Mouse (Mus musculus) adrenal gland, postnatal 10 days (tissue): ENCODE measurements around the gene Vps13d. TPM values are rescaled to one million over a fixed set of nuclear protein-coding genes. Genes with fewer than 3 reads are reported as not detected.

Experiments
- DNase-seq: peaks from one replicate; pipeline ENCODE4 v3.0.0; 2021; ENCODE audit warnings: mixed read lengths
- total RNA-seq, 2 experiments: library from RNA; stranded (reverse); gene quantifications; 2 replicates each; pipeline ENCODE4 v1.2.3; 2021

Vps13d gene
- total RNA-seq, 2 experiments from 2014 or later, result 49.4 to 66.0 TPM

DNA sequence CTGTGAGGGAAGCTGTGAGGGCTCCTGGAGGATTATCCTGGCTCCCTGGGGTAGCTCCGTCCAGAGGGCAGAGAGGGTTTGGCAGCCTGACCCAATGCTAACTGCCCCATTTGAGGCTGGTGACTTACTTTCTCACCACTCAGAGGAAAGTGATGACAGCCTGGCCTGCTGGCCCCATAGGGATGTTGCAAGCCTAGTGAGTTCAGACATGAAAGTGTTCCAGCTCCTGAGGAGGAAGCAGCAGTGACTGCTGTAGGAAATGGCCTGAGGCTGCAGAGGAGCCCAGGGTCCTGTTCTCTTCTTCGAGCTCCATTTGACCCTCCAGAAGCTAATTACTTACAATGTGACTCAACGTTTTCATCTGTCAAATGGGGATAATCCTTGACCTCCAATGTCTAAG, 157.8 kb downstream of the Vps13d start:
- peak; percentile 49 for DNase-seq

DNA sequence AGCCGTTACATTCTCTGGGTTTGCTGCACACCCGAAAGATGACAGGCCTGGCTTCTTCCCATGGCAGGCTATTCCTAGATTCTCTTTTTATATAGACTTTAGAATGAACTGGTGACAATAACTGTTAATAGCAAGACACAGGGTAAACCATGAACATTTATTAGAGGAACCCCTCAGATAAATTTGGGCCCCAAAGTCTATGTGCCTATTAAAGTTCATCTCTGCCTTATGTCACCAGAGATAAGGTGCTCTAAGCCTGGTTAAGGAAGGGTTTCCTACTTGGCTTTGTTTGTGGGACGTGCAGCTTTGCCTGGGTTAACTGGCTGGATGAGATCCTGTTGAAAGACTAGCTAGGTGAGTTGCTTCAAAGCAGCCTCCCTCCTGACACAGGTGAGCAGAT, 159.4 kb downstream of the Vps13d start:
- no peak for DNase-seq

DNA sequence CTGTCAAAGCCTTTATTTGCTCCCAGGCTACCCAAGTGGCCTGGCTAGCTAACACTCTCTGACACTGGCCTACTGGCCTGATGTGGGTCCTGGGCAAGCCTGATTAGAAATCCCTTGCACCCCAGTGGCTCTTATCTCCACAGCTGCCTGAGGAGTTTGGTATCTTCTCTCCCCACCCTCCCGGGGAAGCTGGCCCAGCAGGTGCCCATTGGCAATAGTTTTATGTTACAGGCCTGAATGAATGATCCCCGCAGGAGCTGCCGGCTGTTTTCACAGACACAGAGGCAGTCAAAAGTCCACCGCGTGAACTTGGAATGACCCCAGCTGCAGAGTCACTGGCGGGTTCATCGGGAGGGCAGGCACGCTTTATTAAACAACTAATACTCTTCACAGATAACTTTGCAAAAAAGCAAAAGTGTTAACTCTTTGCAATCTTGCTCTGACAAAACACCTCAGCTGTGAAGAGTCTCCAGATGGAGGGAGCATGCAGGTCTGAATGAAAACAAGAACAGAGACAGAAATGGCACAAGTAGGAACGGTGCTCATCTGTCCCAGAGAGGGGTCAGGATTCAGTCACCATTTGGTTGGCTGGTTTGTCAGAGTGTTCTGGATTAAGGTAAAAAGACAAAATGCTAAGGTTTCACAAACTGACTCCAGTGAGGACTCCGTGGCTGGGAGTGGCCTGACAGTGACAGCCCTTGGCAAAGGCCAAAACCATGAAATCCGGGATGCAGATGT, 160.1 kb downstream of the Vps13d start:
- DNase-seq, result peak; percentile 52

DNA sequence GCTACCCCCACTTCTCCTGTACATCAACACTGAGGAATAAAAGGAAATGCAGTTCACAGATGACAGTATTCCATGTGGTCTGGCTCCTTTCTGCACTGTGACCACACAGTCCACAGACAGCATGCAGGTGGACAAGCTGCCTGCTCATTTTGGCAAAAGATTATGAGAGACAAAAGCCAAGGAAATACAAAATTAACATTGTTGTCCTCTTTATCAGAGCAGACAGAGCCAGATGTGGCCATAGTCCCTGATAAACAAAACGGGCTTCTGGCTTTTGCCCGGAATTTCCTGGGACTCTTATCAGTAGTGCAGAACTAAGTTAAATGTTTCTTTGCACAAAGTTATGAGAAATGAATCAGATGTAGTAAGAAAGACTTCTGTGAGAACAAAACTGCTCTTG, 161.4 kb downstream of the Vps13d start:
- no peak for DNase-seq

DNA sequence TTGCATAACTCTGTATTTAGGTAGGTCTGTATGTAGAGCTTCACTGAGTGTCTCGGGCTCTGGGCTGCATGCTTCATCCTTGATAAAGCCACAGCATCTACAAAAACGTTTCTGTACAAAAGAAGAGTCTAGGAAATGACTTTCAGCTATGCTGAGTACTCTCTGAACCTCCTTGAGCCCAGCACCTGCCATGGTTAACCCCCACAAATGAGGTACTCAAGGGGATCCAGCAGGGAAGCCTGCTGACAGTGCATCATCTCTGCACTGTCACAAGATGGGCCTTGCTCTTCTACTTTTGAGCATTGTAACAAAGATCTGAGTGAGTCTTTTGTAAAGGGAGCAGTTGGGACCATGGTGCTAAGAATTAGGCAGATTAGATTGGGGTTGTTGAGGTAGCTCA, 162.2 kb downstream of the Vps13d start:
- DNase-seq, result no peak

DNA sequence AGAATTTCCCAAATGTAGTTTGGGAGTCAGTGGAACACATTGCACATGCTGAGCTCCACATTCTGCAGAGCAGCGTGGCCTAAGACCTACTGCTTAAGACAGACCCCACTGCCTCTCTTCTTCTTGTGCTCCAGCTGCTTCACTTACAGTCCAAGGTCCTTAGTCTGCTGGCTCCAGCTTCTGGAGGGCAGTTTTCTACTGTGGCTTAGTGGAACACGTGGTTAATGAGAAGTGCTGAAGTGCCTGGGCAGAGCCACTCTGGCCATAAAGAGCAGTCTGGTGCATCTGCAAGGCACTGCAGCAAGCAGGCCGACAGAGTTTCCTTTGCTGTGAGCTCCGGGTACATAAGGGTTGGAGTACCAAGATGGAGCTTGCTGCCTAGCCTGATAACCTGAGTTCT, 163.3 kb downstream of the Vps13d start:
- DNase-seq, result no peak

DNA sequence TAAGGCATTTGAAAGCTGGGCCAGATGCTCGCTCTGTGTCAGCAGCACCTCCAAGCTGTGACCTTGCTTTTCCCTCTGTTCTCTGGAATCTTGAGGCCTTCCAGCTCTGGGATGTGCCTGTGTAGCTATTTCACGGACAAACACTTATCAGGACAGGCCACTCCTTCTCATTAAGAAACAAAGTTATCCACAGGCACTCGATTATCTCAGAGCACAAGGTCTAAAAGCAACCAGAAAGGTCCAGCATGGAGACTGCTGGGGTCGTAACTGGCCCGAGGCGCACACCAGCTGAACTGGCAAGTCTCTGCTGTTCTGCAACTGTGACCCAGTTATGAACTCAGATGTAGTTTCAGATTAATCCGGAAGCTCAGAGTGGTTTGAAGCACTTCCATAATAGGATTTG, 168.4 kb downstream of the Vps13d start:
- DNase-seq, result no peak

DNA sequence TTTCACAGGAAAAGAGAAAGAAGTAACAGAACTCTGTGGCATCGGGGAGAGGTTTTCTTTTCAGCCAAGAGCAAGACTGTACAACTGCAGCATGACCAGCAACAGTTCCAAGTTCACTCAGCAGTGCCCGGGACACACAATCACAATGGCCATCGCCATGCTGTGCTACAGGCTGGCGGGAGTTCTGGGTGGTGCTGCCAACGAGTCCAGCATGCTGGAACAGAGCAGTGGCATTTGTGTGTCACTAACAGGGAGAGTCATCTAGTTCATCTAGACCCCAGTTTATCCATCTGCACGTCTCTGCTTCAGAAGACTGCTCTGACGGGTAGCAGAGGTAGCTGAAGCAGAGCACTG, 169.4 kb downstream of the Vps13d start:
- DNase-seq, result peak; percentile 56

DNA sequence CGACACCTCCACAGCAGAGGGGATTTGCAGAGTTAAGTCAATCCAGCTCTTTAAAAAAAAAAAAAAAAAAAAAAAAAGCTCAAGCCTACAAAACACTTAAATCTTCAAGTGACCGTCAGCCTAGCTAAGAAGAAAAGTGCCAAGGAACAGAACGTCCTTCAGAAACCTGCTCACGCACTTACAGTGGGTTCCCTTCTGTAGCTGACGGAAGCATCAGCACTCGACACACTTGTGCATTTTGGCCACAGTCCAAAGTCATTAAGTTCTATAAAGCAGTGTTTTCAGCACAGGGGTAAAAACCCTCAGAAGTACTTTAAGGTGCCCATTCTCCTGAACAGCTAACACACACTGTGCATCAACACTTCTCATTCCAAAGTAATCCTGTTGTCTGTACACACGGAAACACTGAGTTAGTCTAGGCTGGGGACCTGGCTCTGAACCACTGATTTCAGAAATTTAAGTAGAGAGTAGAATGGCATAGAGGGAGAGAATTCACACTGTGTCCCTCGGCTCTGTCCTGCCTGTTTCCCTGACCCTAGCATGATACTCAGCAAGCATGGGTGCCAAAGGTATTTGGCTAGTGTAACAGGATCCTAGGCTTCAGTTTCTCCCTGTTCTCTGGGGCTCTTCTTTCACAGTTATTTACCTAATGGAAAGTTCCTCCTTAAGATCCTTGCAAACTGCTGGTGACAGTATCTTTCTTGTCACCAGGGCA, 170.0 kb downstream of the Vps13d start:
- no peak for DNase-seq

DNA sequence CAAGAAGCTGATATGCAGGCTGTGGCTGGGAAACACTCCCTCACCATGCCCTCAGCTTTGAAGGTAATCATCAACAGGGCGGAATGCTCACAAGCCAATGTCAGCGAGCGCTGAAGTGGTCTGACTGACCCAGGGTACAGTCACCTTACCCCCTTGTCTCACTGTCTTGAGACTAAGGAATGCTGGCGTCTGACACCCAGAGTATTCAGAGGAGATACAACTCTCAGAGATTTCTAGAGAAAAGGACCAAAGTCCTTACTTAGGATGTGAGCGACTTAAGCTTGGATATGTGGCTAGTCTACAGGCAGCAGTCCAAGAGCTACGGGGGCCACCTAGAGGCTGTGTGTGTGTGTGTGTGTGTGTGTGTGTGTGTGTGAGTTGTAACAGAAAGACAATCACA, 170.9 kb downstream of the Vps13d start:
- DNase-seq, result no peak

DNA sequence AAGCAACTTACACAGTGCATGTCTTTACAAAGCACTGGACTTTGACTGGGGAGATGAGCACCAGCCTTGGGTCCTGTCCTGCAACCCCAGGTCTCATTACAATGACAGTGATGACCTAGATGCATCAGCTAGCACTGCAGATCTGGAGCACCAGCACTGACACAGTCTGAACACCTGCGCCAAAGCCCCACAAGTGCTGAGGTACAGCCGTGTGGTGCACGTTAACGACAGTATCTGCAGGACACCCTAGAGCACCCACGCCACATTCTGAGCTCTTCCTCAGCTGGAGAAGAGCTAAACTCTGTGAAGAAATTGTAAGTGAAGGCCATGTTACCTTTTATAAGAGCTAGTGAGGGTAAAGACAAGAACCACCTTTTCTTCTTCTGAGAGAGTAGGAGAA, 172.0 kb downstream of the Vps13d start:
- no peak for DNase-seq

DNA sequence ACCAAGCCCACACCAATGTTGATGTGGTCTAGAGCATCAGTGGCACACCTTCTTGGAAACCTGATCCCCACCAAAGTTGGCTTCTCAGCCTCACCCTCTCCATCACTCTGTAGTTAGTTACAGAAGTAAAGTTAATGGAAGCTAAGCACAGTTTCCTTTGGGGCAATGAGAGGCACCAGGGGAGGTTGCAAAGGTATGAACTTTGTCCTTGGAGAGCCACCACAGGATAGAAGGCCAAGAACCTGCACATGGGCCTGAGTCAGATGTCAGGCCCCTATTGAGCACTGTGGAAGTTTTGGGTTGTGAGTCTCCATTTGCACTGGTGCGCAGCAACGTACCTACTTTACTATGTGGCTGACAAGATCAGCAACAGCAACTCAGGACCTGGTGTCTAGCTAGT, 172.6 kb downstream of the Vps13d start:
- DNase-seq, result no peak

DNA sequence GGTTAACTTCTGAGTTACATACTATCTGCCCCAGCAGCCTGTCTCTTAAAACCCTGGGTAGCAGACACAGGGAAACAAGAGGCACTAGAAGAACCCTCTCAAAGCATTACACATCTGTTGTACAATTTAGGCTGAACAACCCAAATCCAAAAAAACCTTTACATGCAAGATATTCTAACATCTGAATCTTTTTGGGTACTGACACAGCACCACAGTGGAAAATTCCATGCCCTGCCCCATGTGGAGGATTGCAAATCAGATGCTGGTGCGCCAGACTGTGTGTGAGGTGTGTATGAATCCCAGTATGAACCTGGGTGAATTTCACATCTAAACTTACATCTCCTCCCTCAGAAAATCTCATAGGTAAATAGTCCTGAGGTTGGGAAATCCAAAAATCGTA, 174.4 kb downstream of the Vps13d start:
- no peak for DNase-seq

DNA sequence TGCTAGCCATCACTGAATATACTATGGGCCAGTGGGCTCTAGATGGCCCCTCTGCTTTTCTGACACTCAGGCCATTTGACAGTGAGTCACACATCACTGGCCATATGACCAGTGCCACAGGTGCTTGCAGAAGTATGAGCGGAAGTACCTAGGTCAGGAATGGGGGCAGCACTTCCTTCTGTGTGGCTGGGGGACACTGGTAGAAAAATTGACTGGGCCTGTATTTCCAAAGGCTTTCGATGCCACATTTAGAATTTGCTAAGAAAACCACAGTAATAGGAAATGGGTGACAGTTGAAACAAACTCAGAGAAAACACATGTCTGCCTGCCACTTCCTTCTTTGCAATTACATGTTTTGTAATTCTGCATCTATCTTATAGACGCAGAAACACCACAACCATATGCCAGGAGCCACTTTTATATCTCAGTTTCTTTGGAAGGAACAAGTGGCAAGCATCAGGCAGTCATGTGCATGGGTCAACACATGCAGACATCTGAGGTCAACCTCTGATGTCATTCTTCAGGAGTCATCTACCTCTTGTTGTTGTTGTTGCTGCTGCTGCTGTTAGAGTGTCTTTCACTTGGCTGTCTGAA, 175.6 kb downstream of the Vps13d start:
- DNase-seq, result no peak

DNA sequence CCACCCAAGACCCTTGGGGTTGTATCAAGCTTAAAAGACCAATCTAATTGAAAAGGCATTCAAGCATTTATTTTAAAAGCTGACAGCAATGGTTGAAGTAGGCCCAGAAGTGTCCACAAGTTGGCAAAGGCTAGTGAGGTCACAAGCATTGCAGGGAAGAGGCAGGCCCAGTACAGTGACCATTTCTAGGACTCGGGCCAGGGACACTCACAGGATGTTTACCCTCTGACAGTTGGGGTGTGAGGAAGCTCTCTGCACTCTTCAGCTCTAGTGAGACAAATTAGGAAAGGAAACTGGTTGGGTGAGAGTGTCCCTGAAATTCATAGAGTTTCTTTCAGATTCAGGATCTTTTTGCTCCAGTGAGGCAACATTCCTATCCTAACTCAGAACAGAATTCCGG, 177.1 kb downstream of the Vps13d start:
- peak; percentile 72 for DNase-seq

DNA sequence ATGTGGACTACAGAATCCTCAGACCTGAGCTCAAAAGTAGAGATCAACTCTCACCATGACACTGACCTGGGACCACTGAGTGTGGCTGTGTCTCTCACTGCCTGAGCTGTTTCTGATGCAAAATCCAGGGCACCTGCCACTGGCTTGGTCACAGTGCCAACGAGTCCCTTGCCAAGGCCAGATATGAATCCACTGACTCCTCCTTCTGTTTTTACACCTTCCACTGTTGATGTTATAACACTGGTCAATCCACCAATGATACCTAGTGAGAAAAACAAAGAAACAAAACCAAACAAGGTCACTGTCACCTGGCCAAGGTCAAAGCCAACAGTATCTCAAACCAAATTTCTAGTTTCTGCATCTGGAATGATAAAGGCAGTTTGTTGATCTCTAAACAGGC, 178.1 kb downstream of the Vps13d start:
- DNase-seq, result peak; percentile 48

DNA sequence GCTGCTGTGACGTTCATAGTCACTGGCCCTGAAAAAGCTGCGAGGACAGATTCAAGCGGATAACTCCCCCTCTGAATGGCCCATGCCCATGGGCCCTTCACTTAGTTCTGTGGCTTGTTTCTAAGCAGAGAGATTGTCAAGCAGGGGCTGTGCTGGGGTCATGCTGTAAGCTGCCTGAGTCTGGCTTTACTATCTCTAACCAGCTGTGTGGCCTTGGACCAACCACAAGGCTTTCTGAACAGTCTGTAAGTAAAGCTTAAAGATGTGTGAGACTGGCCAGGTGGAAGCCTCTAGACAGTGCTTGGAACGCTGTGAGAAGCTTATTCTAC, 180.2 kb downstream of the Vps13d start:
- DNase-seq, result no peak

DNA sequence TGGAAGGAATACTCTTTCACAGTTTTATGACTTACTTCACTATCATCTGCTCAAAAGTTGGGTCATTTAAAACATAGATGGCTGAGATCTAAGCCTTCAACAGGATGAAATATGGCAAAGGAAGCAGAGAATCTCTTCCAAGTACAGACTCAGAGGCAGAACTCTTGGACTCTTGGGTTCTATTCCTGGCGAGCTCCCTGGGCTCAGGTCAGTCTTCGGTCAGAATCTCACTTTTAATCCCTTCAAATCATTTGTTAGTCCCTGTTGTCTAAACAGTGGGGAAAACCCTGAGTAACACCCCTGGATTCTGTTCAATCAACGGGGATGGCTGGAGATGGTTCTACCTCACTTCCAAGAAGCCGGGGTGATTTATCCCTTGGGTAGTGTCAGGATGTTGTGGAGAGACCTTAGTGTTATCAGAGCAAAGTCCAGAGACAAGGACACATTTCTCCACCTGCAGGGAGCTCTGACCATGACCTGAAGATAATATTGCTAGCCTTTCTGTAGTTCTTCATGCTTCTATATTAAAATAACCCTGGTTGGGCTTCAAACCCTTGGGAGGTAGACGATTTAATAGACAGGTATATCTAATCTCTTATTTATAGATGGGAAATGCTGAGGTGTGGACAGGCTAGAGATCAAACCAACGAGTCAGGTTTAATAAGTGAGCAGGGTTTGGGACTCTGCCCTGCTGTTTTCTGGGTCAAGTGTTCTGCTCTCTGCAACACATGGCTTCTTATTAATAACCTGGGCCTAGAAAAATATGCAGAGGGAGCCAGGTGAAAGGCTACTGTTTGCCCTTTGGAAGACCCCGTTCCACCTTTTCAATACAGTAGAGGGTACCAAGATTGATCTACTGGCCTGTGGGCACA, 180.8 kb downstream of the Vps13d start:
- DNase-seq, result no peak

DNA sequence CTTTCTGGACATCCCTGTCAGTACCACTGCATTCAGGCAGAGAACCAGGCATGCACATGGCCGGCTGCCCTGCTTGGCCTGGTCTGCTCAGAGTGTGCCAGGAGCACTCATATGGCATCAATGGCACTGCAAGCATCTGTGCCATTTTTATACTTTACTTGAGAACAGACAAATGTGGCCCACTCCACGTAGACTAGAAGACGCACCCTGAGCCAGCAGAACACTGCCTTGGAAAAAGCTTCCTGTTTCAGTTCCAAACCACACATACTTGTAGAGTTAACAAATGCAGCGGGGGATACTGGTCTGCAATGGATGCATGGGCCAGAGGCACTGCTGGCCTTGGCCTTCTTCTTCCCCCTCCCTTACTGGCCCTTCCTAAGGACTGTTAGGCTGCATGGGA, 181.6 kb downstream of the Vps13d start:
- no peak for DNase-seq

DNA sequence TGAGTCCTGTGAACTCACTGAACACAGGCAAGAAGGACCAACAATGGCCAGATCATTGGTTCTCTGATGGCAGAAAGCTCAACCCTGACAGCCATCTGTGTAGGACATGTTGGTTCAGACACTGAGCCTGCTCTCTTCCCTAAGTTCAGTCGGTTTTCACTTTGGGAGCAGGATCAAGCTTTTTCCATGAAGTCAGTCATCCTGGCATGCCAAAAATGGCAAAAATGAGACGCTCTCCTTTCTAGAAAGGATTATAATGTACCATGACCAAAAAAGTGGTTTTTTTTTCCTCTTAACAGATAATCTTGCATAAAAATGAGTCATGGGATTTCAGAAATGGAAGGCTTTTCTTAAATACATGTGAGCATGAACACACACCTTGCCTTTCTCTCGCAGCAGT, 183.6 kb downstream of the Vps13d start:
- no peak for DNase-seq

DNA sequence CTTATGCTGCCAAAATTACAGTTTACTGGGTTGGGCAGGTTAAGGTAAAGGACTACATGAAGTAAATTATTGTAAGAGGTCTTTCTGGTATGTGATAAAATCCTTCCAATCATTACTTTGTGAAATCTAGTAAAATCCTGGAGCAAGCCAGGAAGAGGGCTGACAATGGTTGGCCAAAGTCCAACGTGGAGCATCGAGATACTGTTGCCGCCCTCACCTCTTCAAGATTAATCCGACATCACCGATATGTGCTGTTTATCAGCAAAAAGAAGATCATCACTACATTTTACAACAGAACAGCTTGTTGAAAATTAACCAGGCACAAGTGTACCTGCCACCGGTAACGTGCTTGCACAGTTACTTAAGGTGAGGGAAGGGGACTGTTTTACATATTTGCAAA, 184.9 kb downstream of the Vps13d start:
- DNase-seq, result no peak

DNA sequence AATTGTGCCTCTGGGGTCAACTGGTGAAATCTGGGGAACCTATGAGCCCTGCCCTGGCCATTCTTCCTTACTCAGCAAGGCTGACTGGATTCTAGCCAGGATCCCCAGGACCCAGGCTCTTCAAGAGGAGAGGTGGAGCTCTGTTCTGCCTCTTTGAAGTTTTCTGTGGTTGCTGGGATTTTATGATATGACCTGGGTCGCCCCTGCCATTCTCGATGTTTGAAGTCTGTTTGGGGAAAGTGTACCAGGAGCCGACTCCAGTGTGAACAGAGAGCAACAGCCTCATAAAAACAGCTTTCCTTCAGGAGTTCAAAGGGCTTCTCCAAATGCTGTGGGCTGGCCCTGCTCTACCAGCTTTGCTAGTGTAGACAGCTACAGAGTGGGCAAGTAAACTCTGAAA, 185.4 kb downstream of the Vps13d start:
- no peak for DNase-seq

DNA sequence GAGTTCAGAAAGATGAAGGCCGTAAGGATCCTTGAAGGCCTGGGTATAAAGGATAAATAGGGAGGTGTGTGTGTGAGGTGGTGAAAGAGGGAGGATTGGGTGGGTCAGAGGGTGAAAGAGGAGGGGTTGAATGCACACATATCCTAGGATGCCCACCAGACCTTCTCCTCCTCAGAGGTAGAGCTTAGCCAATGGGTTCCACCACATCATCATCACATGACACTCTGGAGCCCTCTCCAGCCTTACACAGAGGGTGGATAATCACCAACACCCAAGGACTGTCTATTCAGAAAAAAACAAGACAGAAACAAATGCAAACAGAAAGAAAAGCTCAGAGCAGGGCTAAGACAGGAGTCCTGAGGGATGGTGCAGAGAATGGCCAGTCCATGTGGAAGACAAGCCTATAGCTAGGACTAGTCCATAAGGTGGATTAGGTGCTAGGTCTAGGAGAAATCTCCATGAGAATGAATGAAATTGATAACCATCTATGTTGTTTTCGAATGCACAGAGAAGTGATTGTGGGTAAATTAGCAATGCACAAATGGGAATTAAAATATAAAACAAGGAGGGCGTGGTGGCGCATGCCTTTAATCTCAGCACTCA, 188.8 kb downstream of the Vps13d start:
- DNase-seq, result no peak
